Mouse (Mus musculus) liver, embryonic 14.5 days (tissue): ENCODE data around the gene Lsm2.

Experiments used
- CTCF ChIP-seq: IDR thresholded peaks from 2 replicates; pipeline ENCODE4 v1.5.1; 2016; ENCODE audit warnings: antibody characterized with exemption, low read depth, control low read depth
- EP300 ChIP-seq: IDR thresholded peaks from 2 replicates; pipeline ENCODE4 v1.6.1; 2016; ENCODE audit warnings: antibody characterized with exemption, low read depth

DNA sequence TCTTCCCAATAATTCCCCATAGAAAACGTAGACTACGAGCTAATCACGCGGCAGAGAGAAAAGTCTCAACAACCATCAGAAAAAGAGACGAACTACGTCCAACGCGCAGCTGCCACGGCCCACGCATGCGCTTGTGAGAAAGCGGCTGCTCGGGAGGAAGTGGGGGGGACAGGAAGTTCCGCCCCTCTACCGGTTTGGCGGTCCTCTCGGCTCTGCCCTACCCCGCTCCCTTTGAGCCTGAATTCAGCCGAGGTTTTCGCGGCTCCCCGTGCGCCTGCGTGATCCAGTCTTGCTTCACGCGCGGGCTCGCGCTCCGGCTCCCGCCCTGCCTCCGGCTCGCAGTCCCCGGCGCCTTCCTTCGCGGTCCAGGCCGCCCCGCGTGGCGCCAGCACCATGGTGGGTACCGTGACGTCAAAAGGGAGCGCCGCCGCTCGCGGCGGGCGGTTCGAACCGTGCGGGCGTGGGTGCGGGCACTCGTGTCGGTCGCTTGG lies at the start of gene Lsm2:
- no peak for TF ChIP-seq CTCF
- no peak for TF ChIP-seq EP300
